Mouse (Mus musculus): ENCODE results near the gene Efhd1.

Gene Efhd1

GRCm38 (mm10) chr1:87270641-87271467, 6.7 kb downstream of the Efhd1 start:
- no peak for DNase-seq

GRCm38 (mm10) chr1:87271596-87271995, 7.4 kb downstream of the Efhd1 start:
- DNase-seq: no peak

- DNase-seq: no peak
Measured at GRCm38 (mm10) chr1:87272462-87272861, 8.3 kb downstream of the Efhd1 start.

- no peak for DNase-seq
Measured at GRCm38 (mm10) chr1:87273514-87273942, 9.4 kb downstream of the Efhd1 start.

GRCm38 (mm10) chr1:87274134-87274533, 10.0 kb downstream of the Efhd1 start:
- DNase-seq: no peak

GRCm38 (mm10) chr1:87275151-87275550, 11.0 kb downstream of the Efhd1 start:
- DNase-seq: peak; percentile 54

GRCm38 (mm10) chr1:87276056-87276455, 11.9 kb downstream of the Efhd1 start:
- DNase-seq: no peak

- DNase-seq: no peak
Measured at GRCm38 (mm10) chr1:87280281-87280680, 16.1 kb downstream of the Efhd1 start.

- DNase-seq: no peak
Measured at GRCm38 (mm10) chr1:87281599-87282412, 17.6 kb downstream of the Efhd1 start.

- no peak for DNase-seq
Measured at GRCm38 (mm10) chr1:87282413-87282788, 18.2 kb downstream of the Efhd1 start.

- DNase-seq: no peak
Measured at GRCm38 (mm10) chr1:87283410-87283960, 19.3 kb downstream of the Efhd1 start.

- DNase-seq: no peak
Measured at GRCm38 (mm10) chr1:87287105-87287504, 22.9 kb downstream of the Efhd1 start.

GRCm38 (mm10) chr1:87291416-87291815, 27.3 kb downstream of the Efhd1 start:
- no peak for DNase-seq

GRCm38 (mm10) chr1:87292420-87293190, 28.4 kb downstream of the Efhd1 start:
- peak; percentile 77 for DNase-seq

- peak; percentile 67 for DNase-seq
Measured at GRCm38 (mm10) chr1:87294063-87294710, 30.0 kb downstream of the Efhd1 start.

GRCm38 (mm10) chr1:87294951-87295350, 30.8 kb downstream of the Efhd1 start:
- no peak for DNase-seq

GRCm38 (mm10) chr1:87297346-87297925, 33.3 kb downstream of the Efhd1 start:
- DNase-seq: no peak

GRCm38 (mm10) chr1:87300360-87301286, 36.5 kb downstream of the Efhd1 start:
- no peak for DNase-seq

- no peak for DNase-seq
Measured at GRCm38 (mm10) chr1:87301971-87302370, 37.8 kb downstream of the Efhd1 start.

GRCm38 (mm10) chr1:87308952-87309351, 44.8 kb downstream of the Efhd1 start:
- no peak for DNase-seq

GRCm38 (mm10) chr1:87309621-87310020, 45.5 kb downstream of the Efhd1 start:
- DNase-seq: no peak

Data from kidney, postnatal 14 days (tissue).